In the genomic region with DNA sequence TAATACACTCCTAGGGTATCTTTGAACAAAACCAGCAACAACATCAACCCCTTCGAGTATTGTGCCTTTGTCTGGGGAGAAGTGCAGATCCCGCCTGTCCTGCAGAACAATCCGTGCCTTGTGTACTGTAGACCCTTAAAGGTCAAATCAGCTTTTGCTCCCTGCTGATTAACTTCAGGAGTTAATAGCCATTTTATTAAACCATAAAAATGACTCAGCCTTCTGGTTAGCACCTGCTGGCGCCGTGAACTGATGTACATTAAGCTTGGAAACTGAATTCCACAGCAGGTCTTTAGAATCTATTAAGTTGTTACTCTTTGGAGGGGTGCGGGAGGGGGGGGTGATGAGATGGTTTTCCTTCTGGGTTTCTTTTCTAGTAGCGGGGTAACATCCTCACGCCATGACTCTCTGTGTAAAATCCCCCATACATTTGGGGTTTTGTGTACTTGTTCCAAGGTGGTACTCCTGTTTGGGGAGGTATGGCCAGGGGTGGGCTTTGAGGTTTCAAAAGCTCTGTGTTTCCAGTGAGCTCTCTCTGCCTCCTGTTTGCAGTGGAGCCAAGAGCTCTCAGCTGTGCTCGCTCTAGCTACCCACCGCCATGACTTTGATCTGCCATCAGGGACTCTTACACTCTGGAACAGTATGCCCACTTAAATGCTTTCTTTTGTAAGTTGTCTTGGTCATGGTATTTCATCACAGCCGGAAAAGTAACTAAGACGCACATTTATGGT, we compare ENCODE assay signal across 37 mouse cellular contexts. TPM values are rescaled to one million over a fixed set of nuclear protein-coding genes. Genes with fewer than 3 reads are reported as not detected.
DNase-seq lines count a peak whose midpoint lies in the region; ATAC-seq lines count a peak whose summit lies in the region.
"Had no signal": no experiment of that assay in that cellular context is flagged by ENCODE, and none has a peak within 500 bp of the region (broad histone marks: within the 10 kb centered on the region; RNA-seq: fewer than 3 reads in every experiment).

No protein-coding gene starts in this region.

- no peak for DNase-seq in lung, postnatal 10 days
- DNase-seq in hindlimb bud, embryonic 11.5 days (ENCODE audit: extremely low spot score, low read depth, low spot score) = peak; percentile 33
- no peak for DNase-seq in adrenal gland, postnatal 10 days
- DNase-seq in hindbrain, embryonic 14.5 days (ENCODE audit: low spot score) = no peak
- DNase-seq: adrenal gland, postnatal 14 days; B cell, adult 2 months; cerebellum, adult 11-12 months; cerebellum, adult 8-10 months; cerebellum, postnatal 10 days; cerebellum, postnatal 36 days; embryo, embryonic 11 days; gastrocnemius, postnatal 14 days; heart, adult 2 months had no signal

- no peak overlapping the region for H3K9ac ChIP-seq in lung, embryonic 16.5 days (ENCODE audit: low read length)
- no peak overlapping the region for H3K9ac ChIP-seq in limb, embryonic 12.5 days (replicated peaks)
- no peak overlapping the region for H3K9ac ChIP-seq in hindbrain, embryonic 14.5 days
- H3K9ac ChIP-seq: embryonic facial prominence, embryonic 13.5 days; forebrain, embryonic 12.5 days; forebrain, embryonic 15.5 days; hindbrain, embryonic 12.5 days had no signal

- 90% methylated on average over 12 of the region's 12 CpGs for WGBS in lung, embryonic 16.5 days
- 37% methylated on average over 12 of the region's 12 CpGs for WGBS in limb, embryonic 12.5 days
- 89% methylated on average over 12 of the region's 12 CpGs for WGBS in hindbrain, embryonic 14.5 days

- H3K27me3 ChIP-seq in lung, embryonic 16.5 days (ENCODE audit: control insufficient read depth, insufficient read depth, low read depth, low read length) = no peaks in the 10 kb centered on the region
- no peaks in the 10 kb centered on the region for H3K27me3 ChIP-seq in limb, embryonic 12.5 days
- H3K27me3 ChIP-seq in hindbrain, embryonic 14.5 days (ENCODE audit: control insufficient read depth, insufficient read depth, low read length) = no peaks in the 10 kb centered on the region
- H3K27me3 ChIP-seq: CH12.LX; embryonic facial prominence, embryonic 13.5 days; forebrain, embryonic 12.5 days; forebrain, embryonic 15.5 days; hindbrain, embryonic 12.5 days; Patski had no signal

- H3K27ac ChIP-seq in lung, embryonic 16.5 days (ENCODE audit: low read length) = no peak overlapping the region
- H3K27ac ChIP-seq in limb, embryonic 12.5 days = peak overlapping the region; percentile 53
- H3K27ac ChIP-seq in hindbrain, embryonic 14.5 days = no peak overlapping the region
- H3K27ac ChIP-seq: embryonic facial prominence, embryonic 10.5 days; embryonic facial prominence, embryonic 13.5 days; forebrain, embryonic 12.5 days; forebrain, embryonic 15.5 days; heart, adult 2 months; hindbrain, embryonic 12.5 days had no signal

- no peaks in the 10 kb centered on the region for H3K9me3 ChIP-seq in lung, embryonic 16.5 days (ENCODE audit: control insufficient read depth, low read length)
- no peaks in the 10 kb centered on the region for H3K9me3 ChIP-seq in limb, embryonic 12.5 days
- H3K9me3 ChIP-seq in hindbrain, embryonic 14.5 days (ENCODE audit: control insufficient read depth, low read length) = no peaks in the 10 kb centered on the region
- H3K9me3 ChIP-seq: embryonic facial prominence, embryonic 10.5 days; embryonic facial prominence, embryonic 13.5 days; forebrain, embryonic 12.5 days; forebrain, embryonic 15.5 days; G1E; hindbrain, embryonic 12.5 days had no signal

- no peak overlapping the region for H3K4me3 ChIP-seq in lung, embryonic 16.5 days (ENCODE audit: low read length)
- no peak overlapping the region for H3K4me3 ChIP-seq in limb, embryonic 12.5 days (replicated peaks)
- no peak overlapping the region for H3K4me3 ChIP-seq in hindbrain, embryonic 14.5 days (replicated peaks; ENCODE audit: low read length)
- H3K4me3 ChIP-seq: embryonic facial prominence, embryonic 10.5 days; embryonic facial prominence, embryonic 13.5 days; erythroblast, embryonic 14.5 days; forebrain, embryonic 12.5 days; forebrain, embryonic 15.5 days; heart, adult 2 months; hindbrain, embryonic 12.5 days had no signal

- no peak overlapping the region for H3K4me2 ChIP-seq in lung, embryonic 16.5 days (ENCODE audit: low read depth, low read length)
- peak overlapping the region; percentile 25 for H3K4me2 ChIP-seq in limb, embryonic 12.5 days
- H3K4me2 ChIP-seq in hindbrain, embryonic 14.5 days (replicated peaks) = no peak overlapping the region
- H3K4me2 ChIP-seq: embryonic facial prominence, embryonic 13.5 days; forebrain, embryonic 12.5 days; forebrain, embryonic 15.5 days; heart, embryonic 11.5 days; hindbrain, embryonic 12.5 days had no signal

- 0 out of 2 replicates have a peak, but pooled peaks have one; percentile 26 for ATAC-seq in lung, embryonic 16.5 days (ENCODE audit: low read depth)
- peak; percentile 52 for ATAC-seq in limb, embryonic 12.5 days (ENCODE audit: insufficient number of reproducible peaks, insufficient read depth, low FRiP score, low TSS enrichment, low read depth)
- no peak for ATAC-seq in hindbrain, embryonic 14.5 days (ENCODE audit: low FRiP score)
- ATAC-seq: forebrain, embryonic 15.5 days; hindbrain, embryonic 16.5 days; inflammation-experienced regulatory T-cells, adult 6 months; intestine, embryonic 16.5 days; Patski had no signal

- H3K36me3 ChIP-seq in lung, embryonic 16.5 days (ENCODE audit: control insufficient read depth, insufficient read depth, low read length) = no peaks in the 10 kb centered on the region
- no peaks in the 10 kb centered on the region for H3K36me3 ChIP-seq in limb, embryonic 12.5 days
- H3K36me3 ChIP-seq in hindbrain, embryonic 14.5 days (replicated peaks; ENCODE audit: control insufficient read depth, insufficient read depth) = no peaks in the 10 kb centered on the region
- H3K36me3 ChIP-seq: embryonic facial prominence, embryonic 10.5 days; embryonic facial prominence, embryonic 13.5 days; forebrain, embryonic 12.5 days; forebrain, embryonic 15.5 days; G1E; hindbrain, embryonic 12.5 days had no signal

- no peaks in the 10 kb centered on the region; the same call in 1 of the 2 replicates for H3K4me1 ChIP-seq in lung, embryonic 16.5 days (replicated peaks; ENCODE audit: control insufficient read depth, insufficient read depth, low read length)
- peaks cover 37% of the 10 kb centered on the region for H3K4me1 ChIP-seq in limb, embryonic 12.5 days (replicated peaks)
- H3K4me1 ChIP-seq in hindbrain, embryonic 14.5 days (replicated peaks; ENCODE audit: control insufficient read depth, insufficient read depth, low read length) = no peaks in the 10 kb centered on the region
- H3K4me1 ChIP-seq: embryonic facial prominence, embryonic 10.5 days; embryonic facial prominence, embryonic 13.5 days; forebrain, embryonic 12.5 days; forebrain, embryonic 15.5 days; hindbrain, embryonic 12.5 days had no signal

RNA-seq across cellular contexts. Expression of gene Prss48, which starts 21.9 kb away (rescaled TPM):
- 0.16 and 0.23 TPM in 2 replicates for polyA plus RNA-seq in lung, embryonic 16.5 days (2015; fragmentation: Nextera tagmentation; extraction: Ambion mirVana)
- not detected in 2 replicates for polyA plus RNA-seq in limb, embryonic 12.5 days (2016; fragmentation: Nextera tagmentation; extraction: Ambion mirVana)
- not detected for total RNA-seq in adrenal gland, postnatal 10 days (2021)
- polyA plus RNA-seq in hindbrain, embryonic 14.5 days (2014; fragmentation: Nextera tagmentation; extraction: Ambion mirVana) = 0.21 TPM in 1 of 2 replicates, not detected in the other
- total RNA-seq: adrenal gland, adult 18-20 months; adrenal gland, postnatal 14 days; CH12.LX; G1E; gastrocnemius, adult 18-20 months; gastrocnemius, postnatal 14 days; gastrocnemius, postnatal 4 days; heart, adult 2 months; heart, postnatal 25 days; hematopoietic stem cell, adult 5-6 weeks had no signal
- polyA plus RNA-seq: brain, embryonic 14.5 days; cortical plate, adult 2 months; erythroblast, embryonic 14.5 days; forebrain, embryonic 12.5 days; forebrain, embryonic 15.5 days; G1E; heart, adult 2 months; heart, embryonic 11.5 days; heart, embryonic 14.5 days; heart, postnatal 0 days; hindbrain, embryonic 12.5 days; hindbrain, embryonic 16.5 days; inflammation-experienced regulatory T-cells, adult 6 months; intestine, embryonic 16.5 days; Patski had no signal

RNA-seq across cellular contexts. Expression of gene Sh3d19, which starts 53.3 kb away (rescaled TPM):
- polyA plus RNA-seq in lung, embryonic 16.5 days (2015; fragmentation: Nextera tagmentation; extraction: Ambion mirVana) = 25.2 and 26.7 TPM in 2 replicates
- polyA plus RNA-seq in limb, embryonic 12.5 days (2016; fragmentation: Nextera tagmentation; extraction: Ambion mirVana) = 20.6 and 22.2 TPM in 2 replicates
- total RNA-seq in adrenal gland, postnatal 10 days (2021) = 10 to 100 TPM; 26.2 to 28.9 TPM
- 18.1 and 20.4 TPM in 2 replicates for polyA plus RNA-seq in hindbrain, embryonic 14.5 days (2014; fragmentation: Nextera tagmentation; extraction: Ambion mirVana)
